Mouse (Mus musculus) ES-Bruce4 (cell line): ENCODE results near the gene Rps6ka2. TPM values are rescaled to one million over a fixed set of nuclear protein-coding genes. Genes with fewer than 3 reads are reported as not detected.
A peak's percentile ranks its signal among the peaks of the same experiment; 100 is the strongest.

Source experiments
- H3K27ac ChIP-seq: 2 replicates; pipeline ENCODE4 v1.5.1; 2012; ENCODE audit warnings: low read length, inconsistent platforms; ENCODE audit not compliant: insufficient read depth
- H3K27me3 ChIP-seq: 2 replicates; pipeline ENCODE4 v1.6.1; 2012; ENCODE audit warnings: mild to moderate bottlenecking, low read length, inconsistent platforms; ENCODE audit not compliant: control insufficient read depth, poor library complexity, insufficient read depth, severe bottlenecking
- H3K36me3 ChIP-seq: 2 replicates; pipeline ENCODE4 v1.6.1; 2012; ENCODE audit warnings: inconsistent platforms, mild to moderate bottlenecking, low read length, moderate library complexity; ENCODE audit not compliant: control insufficient read depth, poor library complexity, insufficient read depth, severe bottlenecking
- H3K4me1 ChIP-seq: one replicate; pipeline ENCODE4 v1.8.1; 2011; ENCODE audit warnings: low read length; ENCODE audit not compliant: control insufficient read depth, insufficient read depth
- H3K4me3 ChIP-seq: 2 replicates; pipeline ENCODE4 v1.5.1; 2011; ENCODE audit warnings: low read depth, mild to moderate bottlenecking, low read length
- H3K9ac ChIP-seq: 2 replicates; pipeline ENCODE4 v1.6.1; 2012; ENCODE audit warnings: low read depth, mild to moderate bottlenecking, inconsistent platforms; ENCODE audit not compliant: poor library complexity, severe bottlenecking
- H3K9me3 ChIP-seq: replicated peaks from 2 replicates; pipeline ENCODE4 v1.6.1; 2012; ENCODE audit warnings: mild to moderate bottlenecking, low read length, inconsistent platforms; ENCODE audit not compliant: control insufficient read depth, poor library complexity, insufficient read depth, severe bottlenecking
- CTCF ChIP-seq: IDR thresholded peaks from one replicate; pipeline ENCODE4 v1.8.1; 2011; ENCODE audit warnings: low read depth, low read length
- EP300 ChIP-seq: IDR thresholded peaks from 2 replicates; pipeline ENCODE4 v1.6.1; 2011; ENCODE audit warnings: low read depth, low read length; ENCODE audit not compliant: insufficient read depth
- POLR2A ChIP-seq: IDR thresholded peaks from one replicate; pipeline ENCODE4 v1.8.1; 2011; ENCODE audit warnings: low read length; ENCODE audit not compliant: insufficient read depth
- polyA plus RNA-seq: library from polyadenylated mRNA; stranded (reverse); fragments of >200 nt; gene quantifications from 2 replicates; pipeline ENCODE4 v1.2.4, GENCODE M21; 2011; ENCODE audit warnings: low read depth; ENCODE audit not compliant: missing spikeins, insufficient read depth, insufficient read length

Gene Rps6ka2
- polyA plus RNA-seq, 1 experiment: 26.6 TPM

DNA sequence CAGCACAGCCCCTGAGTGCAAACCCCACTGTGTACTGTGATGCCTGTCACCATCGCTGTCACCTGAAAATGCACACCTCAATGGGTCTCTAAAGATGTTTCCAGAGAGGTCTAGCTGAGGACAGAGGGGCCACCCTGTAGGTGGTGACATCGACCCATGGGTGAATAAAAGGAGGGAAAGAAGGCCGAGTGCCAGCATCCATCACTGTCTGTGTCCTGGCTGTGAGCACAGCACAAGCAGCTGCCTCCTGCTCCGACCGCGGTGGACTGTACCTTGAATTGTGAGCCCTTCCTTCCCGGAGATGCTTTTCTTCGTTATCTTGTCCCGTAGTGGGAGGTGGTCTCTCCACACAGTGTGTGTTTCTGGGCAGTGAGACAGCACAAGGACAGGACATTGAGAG lies 67.8 kb downstream of the Rps6ka2 start:
- H3K4me3 ChIP-seq: no peak overlapping the region
- TF ChIP-seq EP300: no peak
- TF ChIP-seq CTCF: no peak
- no peak for TF ChIP-seq POLR2A
- no peaks in the 10 kb centered on the region for H3K36me3 ChIP-seq
- peaks cover 1% of the 10 kb centered on the region for H3K4me1 ChIP-seq
- H3K9me3 ChIP-seq: no peaks in the 10 kb centered on the region
- H3K27me3 ChIP-seq: no peaks in the 10 kb centered on the region
- no peak overlapping the region for H3K27ac ChIP-seq
- no peak overlapping the region for H3K9ac ChIP-seq

GRCm38 (mm10) chr17:7238766-7239165 lies 68.9 kb downstream of the Rps6ka2 start:
- H3K27me3 ChIP-seq: no peaks in the 10 kb centered on the region
- H3K27ac ChIP-seq: peak overlapping the region; percentile 21
- H3K4me1 ChIP-seq: peaks cover 1% of the 10 kb centered on the region
- H3K36me3 ChIP-seq: no peaks in the 10 kb centered on the region
- peak overlapping the region; percentile 10; the same call in 1 of the 2 replicates for H3K4me3 ChIP-seq
- no peaks in the 10 kb centered on the region for H3K9me3 ChIP-seq
- H3K9ac ChIP-seq: no peak overlapping the region
- no peak for TF ChIP-seq POLR2A
- 0 out of 2 replicates have a peak, but pooled peaks have one; percentile 27 for TF ChIP-seq EP300
- TF ChIP-seq CTCF: no peak

DNA sequence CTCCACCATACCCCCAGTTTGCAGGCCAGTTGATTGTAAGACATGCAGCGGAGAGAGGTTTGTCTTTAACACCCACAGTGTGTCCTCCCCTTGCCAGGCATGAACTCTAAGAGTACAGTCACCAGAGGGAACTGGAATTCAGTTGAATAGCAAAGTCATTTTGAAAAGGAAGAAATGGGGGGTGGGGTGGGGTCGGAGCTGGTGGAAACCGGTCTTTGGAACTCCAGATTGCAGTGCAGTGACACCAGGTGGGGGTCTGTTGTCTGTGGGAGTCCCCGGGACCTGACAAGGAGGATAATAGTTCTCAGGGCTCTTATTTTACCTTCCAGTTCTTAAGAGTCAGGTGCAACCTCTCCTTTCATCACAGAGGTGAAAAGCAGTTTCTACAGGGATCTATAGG lies 70.6 kb downstream of the Rps6ka2 start:
- Histone ChIP-seq H3K9ac (no peak overlapping the region), H3K4me1 (peaks cover 1% of the 10 kb centered on the region), H3K9me3 (no peaks in the 10 kb centered on the region), H3K4me3 (no peak overlapping the region), H3K27ac (peak overlapping the region; percentile 86), H3K36me3 (no peaks in the 10 kb centered on the region), H3K27me3 (no peaks in the 10 kb centered on the region)
- TF ChIP-seq EP300 (peak; percentile 92), CTCF (no peak)

- no peaks in the 10 kb centered on the region for H3K9me3 ChIP-seq
- no peaks in the 10 kb centered on the region for H3K36me3 ChIP-seq
- no peaks in the 10 kb centered on the region for H3K27me3 ChIP-seq
- H3K27ac ChIP-seq: no peak overlapping the region
- no peak for TF ChIP-seq POLR2A
- no peak for TF ChIP-seq EP300
- TF ChIP-seq CTCF: no peak
- H3K4me1 ChIP-seq: peaks cover 4% of the 10 kb centered on the region
- H3K9ac ChIP-seq: no peak overlapping the region
- no peak overlapping the region for H3K4me3 ChIP-seq
Measured at GRCm38 (mm10) chr17:7245078-7245477, 75.2 kb downstream of the Rps6ka2 start.

- Histone ChIP-seq H3K27ac (peak overlapping the region; percentile 52; the same call in 1 of the 2 replicates), H3K9me3 (no peaks in the 10 kb centered on the region), H3K27me3 (no peaks in the 10 kb centered on the region), H3K4me1 (peaks cover 3% of the 10 kb centered on the region), H3K36me3 (no peaks in the 10 kb centered on the region), H3K4me3 (no peak overlapping the region), H3K9ac (no peak overlapping the region)
- TF ChIP-seq CTCF: no peak
- TF ChIP-seq EP300: peak; percentile 50; the same call in 1 of the 2 replicates
Measured at GRCm38 (mm10) chr17:7246893-7247556, 77.1 kb downstream of the Rps6ka2 start.

- H3K4me3 ChIP-seq: no peak overlapping the region
- H3K9me3 ChIP-seq: no peaks in the 10 kb centered on the region
- peaks cover 3% of the 10 kb centered on the region for H3K4me1 ChIP-seq
- H3K27me3 ChIP-seq: no peaks in the 10 kb centered on the region
- H3K27ac ChIP-seq: no peak overlapping the region
- no peak overlapping the region for H3K9ac ChIP-seq
- TF ChIP-seq CTCF: no peak
- no peak for TF ChIP-seq EP300
- TF ChIP-seq POLR2A: no peak
- no peaks in the 10 kb centered on the region for H3K36me3 ChIP-seq
Measured at GRCm38 (mm10) chr17:7250373-7250772, 80.5 kb downstream of the Rps6ka2 start.
